Mouse (Mus musculus) brain, embryonic 14.5 days (tissue): ENCODE data around the gene Stam2.

Experiments used
- CTCF ChIP-seq: fragments of 200-500 bp; IDR thresholded peaks from 2 replicates; pipeline ENCODE4 v1.5.1; 2012; ENCODE audit warnings: inconsistent platforms, mild to moderate bottlenecking, moderate library complexity, borderline replicate concordance; ENCODE audit not compliant: insufficient read depth, insufficient read length; ENCODE audit errors: extremely low read depth
- POLR2A ChIP-seq: fragments of 200-500 bp; IDR thresholded peaks from 2 replicates; pipeline ENCODE4 v1.6.1; 2012; ENCODE audit warnings: mild to moderate bottlenecking, inconsistent platforms, borderline replicate concordance; ENCODE audit not compliant: poor library complexity, insufficient read depth, insufficient read length, severe bottlenecking; ENCODE audit errors: extremely low read depth

DNA sequence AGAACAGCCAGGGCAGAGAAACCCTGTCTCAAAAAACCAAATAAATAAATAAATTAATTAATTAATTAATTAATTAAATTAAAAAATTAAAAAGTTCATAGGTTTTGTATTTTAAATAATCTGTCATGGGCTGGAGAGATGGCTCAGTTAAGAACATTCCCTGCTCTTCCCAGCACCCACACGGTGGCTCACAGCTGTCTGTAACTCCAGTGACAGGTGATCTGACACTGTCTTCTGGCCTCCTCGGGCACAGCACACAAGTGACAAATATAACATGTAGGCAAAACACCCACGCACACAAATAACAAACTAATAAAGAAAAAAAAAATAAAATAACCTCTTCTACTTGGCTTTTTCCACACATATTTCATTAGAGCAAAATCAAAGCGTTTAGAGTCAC is 1.5 kb downstream of the Stam2 start:
- TF ChIP-seq CTCF (no peak), POLR2A (no peak)
